Mouse (Mus musculus) myocyte (in vitro differentiated cells): ENCODE results near the gene Notch3.

Experiments
- CEBPB ChIP-seq: IDR thresholded peaks from 2 replicates; pipeline ENCODE4 v1.6.1; 2011; ENCODE audit warnings: mild to moderate bottlenecking, moderate library complexity; ENCODE audit not compliant: poor library complexity, insufficient read depth, severe bottlenecking
- E2F4 ChIP-seq: IDR thresholded peaks from one replicate; pipeline ENCODE4 v1.6.1; 2011; ENCODE audit warnings: mild to moderate bottlenecking, control low read depth, moderate library complexity; ENCODE audit not compliant: insufficient read depth
- MYOG ChIP-seq, 3 experiments: IDR thresholded peaks; one replicate each; pipeline ENCODE4 v1.6.1; 2011; ENCODE audit warnings: control low read depth in 2 of 3, low read depth in 2 of 3, mild to moderate bottlenecking in 2 of 3; ENCODE audit not compliant: insufficient read length in 2 of 3, control insufficient read depth in 1 of 3, insufficient read depth in 1 of 3
- POLR2A ChIP-seq: IDR thresholded peaks from one replicate; pipeline ENCODE4 v1.6.1; 2011; ENCODE audit warnings: low read depth, mild to moderate bottlenecking, control low read depth, moderate library complexity; ENCODE audit not compliant: insufficient read length
- TCF3 ChIP-seq: IDR thresholded peaks from one replicate; pipeline ENCODE4 v1.6.1; 2011; ENCODE audit warnings: low read depth, control low read depth; ENCODE audit not compliant: insufficient read length
- USF1 ChIP-seq: IDR thresholded peaks from one replicate; pipeline ENCODE4 v1.6.1; 2011; ENCODE audit warnings: low read depth, mild to moderate bottlenecking, control low read depth, moderate library complexity

- TF ChIP-seq USF1 (no peak), POLR2A (peak; percentile 30), MYOG (IDR thresholded peaks at IDR 0.05; ENCODE audit: control insufficient read depth in 1 of 3, insufficient read depth in 1 of 3, insufficient read length in 2 of 3, low read depth in 2 of 3) (no peak), TCF3 (no peak), CEBPB (no peak), E2F4 (no peak)
Measured at GRCm38 (mm10) chr17:32165266-32165802, 1.3 kb downstream of the Notch3 start.
